Mouse (Mus musculus) natural killer cell, adult 2 months (primary cell): ENCODE data around the gene Gm13289.
A peak's percentile ranks its signal among the peaks of the same experiment; 100 is the strongest.
"Not testable (repeated sequence)": the region's sequence is repeated elsewhere in the genome, so short reads cannot be mapped to it uniquely, and the experiment has no call there.

Experiments
- DNase-seq, 2 experiments: peaks; one replicate each; pipeline ENCODE4 v3.0.0; 2022; ENCODE audit warnings: low spot score in 2 of 2

Gene Gm13289

DNA sequence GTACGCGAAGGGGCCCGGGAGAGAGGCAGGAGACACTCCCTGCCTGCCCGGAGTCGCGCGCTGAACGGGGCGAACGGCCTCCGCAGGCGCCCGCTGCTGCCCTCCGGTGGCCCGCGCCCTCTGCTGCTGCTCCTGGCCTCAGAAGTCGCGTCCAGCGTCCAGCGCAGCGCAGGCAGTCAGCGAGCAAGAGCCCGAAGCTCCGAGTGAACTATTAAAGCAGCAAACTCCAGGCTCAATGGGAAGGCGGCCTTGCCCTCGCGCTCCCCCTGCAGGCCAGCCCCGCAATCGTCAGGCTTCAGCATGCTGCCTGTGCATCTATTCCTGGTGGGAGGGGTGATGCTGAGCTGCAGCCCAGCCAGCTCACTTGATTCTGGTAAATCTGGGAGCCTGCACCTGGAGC, at the start of gene Gm13289:
Gene Gm13289, plus strand, starts transcription at position 301 of the 400 bp plus-strand sequence.
- not testable (repeated sequence) for DNase-seq

DNA sequence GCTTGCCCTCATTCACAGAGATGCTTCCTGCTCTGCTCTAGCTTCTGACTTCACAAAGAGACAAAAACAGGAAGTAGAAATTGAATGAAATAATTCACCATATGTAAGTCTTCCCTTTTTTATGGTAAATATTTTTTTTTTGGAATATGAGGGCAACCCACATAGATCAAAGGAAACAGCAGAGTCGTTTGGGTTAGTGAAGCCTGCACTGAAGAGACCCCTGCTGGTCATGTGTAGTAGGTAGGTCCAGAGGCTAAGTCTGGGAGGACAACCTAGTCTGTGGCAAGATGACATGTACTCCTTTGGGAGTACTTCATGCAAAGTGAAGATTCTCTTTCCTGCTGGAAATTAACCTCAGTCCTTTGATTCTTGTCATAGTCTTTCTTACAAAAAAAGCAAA, 49.4 kb upstream of the Gm13289 start:
- DNase-seq, result peak in 1 of 2 experiments; percentile 36

DNA sequence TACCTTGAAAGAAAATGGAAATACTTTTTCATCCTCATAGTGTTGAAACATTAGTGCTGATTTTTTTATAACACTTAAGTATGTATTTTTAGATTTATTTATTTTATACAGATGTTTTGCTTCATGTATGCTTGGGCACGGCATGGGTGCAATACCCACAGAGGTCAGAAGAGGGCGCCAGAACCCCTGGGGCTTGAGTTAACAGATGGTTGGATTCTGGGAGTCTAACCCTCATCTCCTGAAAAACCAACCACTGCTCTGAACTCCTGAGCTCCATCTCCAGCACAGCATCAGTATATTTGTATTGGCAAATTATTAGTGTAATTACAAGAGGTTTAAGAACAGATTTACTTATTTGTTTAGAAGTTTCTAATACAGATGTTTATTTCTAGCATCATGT, 38.2 kb upstream of the Gm13289 start:
- DNase-seq, result peak; percentile 60 to 68

DNA sequence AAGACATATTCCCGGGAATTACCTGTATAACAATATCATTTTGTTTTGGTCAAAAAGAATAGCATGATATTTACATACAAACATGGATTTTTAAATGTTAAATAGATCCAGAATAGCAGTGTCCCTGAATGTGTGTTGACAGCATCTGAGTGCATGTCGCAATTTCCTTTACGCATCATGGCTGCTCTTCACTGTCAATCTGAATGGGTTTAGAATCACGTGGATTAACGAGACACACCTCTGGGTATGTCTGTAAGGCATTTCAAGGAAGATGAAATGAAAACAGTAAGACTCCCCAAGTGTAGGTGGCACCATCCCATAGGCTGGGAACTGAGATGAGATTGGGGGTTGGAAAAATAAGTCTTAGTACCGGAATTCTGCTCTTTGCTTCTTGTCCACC, 37.7 kb upstream of the Gm13289 start:
- no peak for DNase-seq

DNA sequence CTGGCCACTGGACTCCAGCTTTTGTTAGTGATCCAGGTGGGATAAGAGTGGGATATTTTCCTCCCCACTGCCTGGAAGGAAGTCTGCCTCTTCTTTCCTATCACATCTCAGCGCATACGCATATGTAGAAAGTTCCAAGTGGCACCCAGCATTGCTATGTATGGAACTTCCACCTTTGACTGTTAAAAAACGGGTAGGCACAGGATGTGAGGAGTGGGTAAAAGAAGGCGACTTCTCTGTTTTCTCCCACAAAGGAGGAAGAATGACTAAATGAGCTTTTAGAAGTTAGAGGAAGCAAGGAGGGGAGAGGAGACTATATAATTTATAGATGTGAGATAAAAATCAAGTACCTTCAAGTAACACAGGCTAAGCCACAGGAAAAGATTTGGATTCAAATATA, 35.3 kb upstream of the Gm13289 start:
- DNase-seq, result no peak

DNA sequence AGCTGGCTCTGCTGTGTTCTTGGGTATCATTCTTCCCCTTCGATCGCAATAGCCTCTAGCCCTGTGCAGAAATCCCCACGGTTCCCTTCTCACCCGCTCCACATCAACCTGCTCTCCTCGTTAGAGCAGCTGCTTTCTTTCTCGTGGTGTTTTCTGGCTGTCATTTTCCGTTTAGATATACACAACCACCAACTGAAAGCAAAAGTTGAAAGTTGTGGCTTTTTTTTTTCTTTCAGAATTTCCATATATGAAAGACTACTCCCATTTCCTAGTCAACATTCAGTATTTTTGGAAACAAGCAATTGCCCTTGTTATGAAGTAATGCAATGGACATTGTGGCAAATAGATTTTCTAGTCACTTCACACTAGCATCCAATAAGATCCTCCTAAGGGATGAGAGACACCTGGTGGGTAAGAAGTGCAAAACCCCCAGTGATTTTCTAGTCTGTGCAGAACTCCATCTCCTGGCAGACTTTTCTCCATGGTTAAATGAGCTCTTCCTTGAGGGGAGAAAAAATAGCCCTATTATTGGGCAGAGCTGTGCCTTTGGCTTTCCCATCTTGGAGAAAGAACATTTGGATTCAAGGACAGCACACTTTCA, 33.9 kb upstream of the Gm13289 start:
- no peak for DNase-seq

DNA sequence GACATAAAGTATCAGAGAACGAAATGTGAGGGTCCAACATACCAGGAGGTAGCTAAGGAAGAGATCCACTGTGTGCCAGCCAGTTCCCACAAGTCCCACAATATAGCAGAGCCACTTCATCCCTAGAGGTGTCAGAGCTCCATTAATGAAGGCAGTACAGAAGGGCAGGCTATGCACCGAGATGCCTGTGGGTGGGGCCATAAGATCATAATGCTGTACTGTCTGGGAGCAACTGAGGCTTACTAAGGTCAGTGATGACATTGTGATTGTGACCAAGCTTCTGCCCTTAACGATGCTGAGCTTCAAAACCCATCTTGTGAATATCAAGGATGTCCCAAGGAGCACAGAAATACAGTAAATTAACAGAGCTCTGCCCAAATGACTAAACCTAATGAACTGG, 32.5 kb upstream of the Gm13289 start:
- no peak for DNase-seq

DNA sequence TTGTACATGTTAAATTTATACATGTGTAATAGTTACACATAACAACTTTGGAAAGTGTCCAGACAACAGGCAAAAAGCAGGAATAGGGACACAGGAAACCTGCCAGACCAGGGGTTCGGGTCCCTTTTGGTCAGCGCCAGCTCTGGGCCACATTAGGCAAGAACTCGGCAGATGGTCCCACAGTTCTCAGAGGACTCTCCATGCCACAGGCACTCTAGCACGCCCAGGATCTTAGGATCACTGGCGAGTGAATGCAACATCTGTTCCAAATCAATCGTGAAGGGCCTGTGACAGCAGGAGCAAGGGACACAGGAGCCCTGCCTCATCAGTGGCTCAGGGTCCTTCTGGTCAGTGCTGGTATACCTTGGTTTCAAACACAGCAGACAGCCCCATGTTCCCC, 26.8 kb upstream of the Gm13289 start:
- no peak for DNase-seq

DNA sequence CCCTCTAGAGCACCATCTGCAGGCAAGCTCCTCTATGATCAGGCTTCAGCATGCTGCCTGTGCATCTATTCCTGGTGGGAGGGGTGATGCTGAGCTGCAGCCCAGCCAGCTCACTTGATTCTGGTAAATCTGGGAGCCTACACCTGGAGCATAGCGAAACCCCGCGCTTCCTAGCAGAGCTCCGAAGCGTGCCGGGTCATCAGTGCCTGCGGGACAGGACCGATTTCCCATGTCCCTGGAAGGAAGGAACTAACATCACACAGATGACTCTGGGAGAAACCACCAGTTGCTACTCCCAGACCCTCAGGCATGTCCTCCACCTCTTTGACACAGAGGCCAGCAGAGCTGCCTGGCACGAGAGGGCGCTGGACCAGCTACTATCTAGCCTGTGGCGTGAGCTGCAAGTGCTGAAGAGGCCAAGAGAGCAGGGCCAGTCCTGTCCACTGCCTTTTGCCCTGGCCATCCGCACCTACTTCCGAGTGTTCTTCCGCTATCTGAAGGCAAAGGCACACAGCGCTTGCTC, 21.8 kb upstream of the Gm13289 start, which contains the start of gene Gm13271:
Gene Gm13271, plus strand, starts transcription at position 51 of the 523 bp plus-strand sequence.
- DNase-seq, result peak; percentile 54 to 55

DNA sequence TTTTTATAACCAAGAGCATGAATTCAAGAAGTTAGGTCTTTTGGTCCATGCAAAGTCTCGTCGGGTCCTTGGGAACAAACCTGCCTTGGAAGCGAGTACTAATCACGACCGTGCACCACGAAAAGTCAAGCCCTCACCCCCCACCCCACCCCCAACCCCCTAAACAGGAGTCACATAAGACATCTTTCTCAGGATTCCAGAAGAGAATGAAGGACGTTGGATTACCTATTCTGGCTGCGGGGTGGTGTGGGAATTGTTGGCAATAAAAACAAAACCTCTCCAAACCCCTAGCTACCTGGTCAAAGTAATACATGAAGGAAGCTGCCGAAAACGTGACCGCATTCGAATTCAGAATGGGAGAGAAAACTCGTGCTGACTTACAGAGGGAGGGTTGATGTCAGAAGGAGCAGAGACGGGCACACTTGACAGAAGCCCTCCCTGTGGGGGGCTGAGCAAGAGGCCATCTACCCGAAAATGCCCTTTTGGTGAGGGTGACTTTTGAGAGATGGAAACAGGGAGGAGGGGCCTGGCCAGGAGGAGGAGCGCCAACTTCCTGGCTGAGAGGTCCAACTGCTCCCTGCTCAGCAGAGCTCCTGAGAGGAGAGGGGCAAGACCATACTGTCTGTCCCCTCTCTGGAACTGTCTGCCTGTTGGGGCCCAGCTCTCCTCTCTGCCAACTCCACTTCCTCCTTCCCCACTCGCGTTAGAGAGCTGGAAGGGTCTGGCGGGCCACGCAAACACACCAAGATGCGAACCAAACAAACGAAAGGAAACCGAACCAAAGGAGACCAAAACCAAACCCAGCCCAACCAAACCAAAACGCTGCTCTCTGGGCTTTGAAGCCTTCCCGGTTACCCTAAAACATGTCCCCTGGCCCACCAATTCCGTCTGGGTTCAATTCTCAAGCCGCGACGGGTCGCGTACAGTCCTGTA, 19.9 kb upstream of the Gm13289 start:
- DNase-seq, result peak in 1 of 2 experiments; percentile 20

DNA sequence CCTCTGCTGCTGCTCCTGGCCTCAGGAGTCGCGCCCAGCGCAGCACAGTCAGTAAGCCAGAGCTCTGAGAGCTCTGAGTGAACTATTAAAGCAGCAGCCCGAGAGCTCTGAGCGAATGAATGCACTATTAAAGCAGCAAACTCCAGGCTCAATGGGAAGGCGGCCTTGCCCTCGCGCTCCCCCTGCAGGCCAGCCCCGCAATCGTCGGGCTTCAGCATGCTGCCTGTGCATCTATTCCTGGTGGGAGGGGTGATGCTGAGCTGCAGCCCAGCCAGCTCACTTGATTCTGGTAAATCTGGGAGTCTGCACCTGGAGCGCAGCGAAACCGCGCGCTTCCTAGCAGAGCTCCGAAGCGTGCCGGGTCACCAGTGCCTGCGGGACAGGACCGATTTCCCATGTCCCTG, 19.1 kb upstream of the Gm13289 start:
- DNase-seq, result peak; percentile 90 to 92

DNA sequence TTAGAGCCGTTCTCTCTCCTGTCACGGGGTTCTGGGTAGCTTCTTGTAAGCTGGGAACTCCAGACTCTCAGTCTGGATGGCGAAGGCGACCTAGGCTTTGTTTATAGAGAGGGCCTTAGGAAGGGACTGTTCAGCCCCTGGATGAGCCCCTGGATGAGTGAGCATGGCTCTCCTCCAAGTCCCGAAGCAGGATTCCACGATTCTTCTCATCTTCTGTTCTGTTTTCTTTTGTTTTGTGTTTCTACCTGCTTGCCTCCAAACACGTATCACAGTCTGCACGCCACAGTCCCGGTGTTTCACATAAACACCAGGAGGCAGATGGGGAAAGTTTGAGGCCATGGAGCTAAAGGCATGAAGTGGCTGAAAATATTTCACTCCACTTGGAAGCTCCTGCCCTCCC, 18.0 kb upstream of the Gm13289 start:
- not testable (repeated sequence) for DNase-seq

DNA sequence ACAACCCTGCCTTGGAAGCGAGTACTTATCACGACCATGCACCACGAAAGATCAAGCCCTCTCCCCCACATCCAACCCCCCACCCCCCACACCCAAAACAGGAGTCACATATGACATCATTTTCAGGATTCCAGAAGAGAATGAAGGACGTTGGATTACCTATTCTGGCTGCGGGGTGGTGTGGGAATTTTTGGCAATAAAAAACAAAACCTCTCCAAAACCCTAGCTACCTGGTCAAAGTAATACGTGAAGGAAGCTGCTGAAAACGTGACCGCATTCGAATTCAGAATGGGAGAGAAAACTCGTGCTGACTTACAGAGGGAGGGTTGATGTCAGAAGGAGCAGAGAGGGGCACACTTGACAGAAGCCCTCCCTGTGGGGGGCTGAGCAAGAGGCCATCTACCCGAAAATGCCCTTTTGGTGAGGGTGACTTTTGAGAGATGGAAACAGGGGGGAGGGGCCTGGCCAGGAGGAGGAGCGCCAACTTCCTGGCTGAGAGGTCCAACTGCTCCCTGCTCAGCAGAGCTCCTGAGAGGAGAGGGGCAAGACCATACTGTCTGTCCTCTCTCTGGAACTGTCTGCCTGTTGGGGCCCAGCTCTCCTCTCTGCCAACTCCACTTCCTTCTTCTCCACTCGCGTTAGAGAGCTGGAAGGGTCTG, 17.0 kb upstream of the Gm13289 start, which contains the start of gene Gm13283:
Gene Gm13283, plus strand, starts transcription at position 510 of the 659 bp plus-strand sequence.
- DNase-seq, result peak; percentile 22 to 25

DNA sequence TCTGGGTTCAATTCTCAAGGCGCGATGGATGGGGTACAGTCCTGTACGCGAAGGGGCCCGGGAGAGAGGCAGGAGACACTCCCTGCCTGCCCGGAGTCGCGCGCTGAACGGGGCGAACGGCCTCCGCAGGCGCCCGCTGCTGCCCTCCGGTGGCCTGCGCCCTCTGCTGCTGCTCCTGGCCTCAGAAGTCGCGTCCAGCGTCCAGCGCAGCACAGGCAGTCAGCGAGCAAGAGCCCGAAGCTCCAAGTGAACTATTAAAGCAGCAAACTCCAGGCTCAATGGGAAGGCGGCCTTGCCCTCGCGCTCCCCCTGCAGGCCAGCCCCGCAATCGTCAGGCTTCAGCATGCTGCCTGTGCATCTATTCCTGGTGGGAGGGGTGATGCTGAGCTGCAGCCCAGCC, 16.3 kb upstream of the Gm13289 start:
- DNase-seq, result peak; percentile 63 to 64

DNA sequence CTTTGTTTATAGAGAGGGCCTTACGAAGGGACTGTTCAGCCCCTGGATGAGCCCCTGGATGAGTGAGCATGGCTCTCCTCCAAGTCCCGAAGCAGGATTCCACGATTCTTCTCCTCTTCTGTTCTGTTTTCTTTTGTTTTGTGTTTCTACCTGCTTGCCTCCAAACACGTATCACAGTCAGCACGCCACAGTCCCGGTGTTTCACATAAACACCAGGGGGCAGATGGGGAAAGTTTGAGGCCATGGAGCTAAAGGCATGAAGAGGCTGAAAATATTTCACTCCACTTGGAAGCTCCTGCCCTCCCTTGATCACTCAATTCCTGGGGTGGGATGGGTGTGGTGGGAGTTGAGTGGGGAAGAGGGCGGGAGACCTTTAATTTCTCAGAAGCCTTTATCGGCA, 14.9 kb upstream of the Gm13289 start:
- peak; percentile 57 to 74 for DNase-seq

DNA sequence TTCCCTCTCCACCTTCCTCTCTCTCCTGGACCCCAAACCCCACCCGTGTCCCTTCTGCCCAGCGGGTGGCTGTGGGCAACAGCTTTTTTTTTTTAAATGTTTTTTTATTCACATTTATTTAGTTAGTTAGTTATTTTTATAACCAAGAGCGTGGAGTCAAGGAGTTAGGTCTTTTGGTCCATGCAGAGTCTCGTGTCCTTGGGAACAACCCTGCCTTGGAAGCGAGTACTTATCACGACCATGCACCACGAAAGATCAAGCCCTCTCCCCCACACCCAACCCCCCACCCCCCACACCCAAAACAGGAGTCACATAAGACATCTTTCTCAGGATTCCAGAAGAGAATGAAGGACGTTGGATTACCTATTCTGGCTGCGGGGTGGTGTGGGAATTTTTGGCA, 14.4 kb upstream of the Gm13289 start:
- DNase-seq, result not testable (repeated sequence)

DNA sequence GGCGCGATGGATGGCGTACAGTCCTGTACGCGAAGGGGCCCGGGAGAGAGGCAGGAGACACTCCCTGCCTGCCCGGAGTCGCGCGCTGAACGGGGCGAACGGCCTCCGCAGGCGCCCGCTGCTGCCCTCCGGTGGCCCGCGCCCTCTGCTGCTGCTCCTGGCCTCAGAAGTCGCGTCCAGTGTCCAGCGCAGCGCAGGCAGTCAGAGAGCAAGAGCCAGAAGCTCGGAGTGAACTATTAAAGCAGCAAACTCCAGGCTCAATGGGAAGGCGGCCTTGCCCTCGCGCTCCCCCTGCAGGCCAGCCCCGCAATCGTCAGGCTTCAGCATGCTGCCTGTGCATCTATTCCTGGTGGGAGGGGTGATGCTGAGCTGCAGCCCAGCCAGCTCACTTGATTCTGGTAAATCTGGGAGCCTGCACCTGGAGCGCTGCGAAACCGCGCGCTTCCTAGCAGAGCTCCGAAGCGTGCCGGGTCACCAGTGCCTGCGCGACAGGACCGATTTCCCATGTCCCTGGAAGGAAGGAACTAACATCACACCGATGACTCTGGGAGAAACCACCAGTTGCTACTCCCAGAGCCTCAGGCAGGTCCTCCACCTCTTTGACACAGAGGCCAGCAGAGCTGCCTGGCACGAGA, 13.2 kb upstream of the Gm13289 start:
- DNase-seq, result peak; percentile 47 to 52

DNA sequence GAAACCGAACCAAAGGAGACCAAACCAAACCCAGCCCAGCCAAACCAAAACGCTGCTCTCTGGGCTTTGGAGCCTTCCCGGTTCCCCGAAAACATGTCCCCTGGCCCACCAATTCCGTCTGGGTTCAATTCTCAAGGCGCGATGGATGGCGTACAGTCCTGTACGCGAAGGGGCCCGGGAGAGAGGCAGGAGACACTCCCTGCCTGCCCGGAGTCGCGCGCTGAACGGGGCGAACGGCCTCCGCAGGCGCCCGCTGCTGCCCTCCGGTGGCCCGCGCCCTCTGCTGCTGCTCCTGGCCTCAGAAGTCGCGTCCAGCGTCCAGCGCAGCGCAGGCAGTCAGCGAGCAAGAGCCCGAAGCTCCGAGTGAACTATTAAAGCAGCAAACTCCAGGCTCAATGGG, 3.2 kb upstream of the Gm13289 start, which contains the start of gene Gm13290:
Gene Gm13290, plus strand, starts transcription at position 301 of the 400 bp plus-strand sequence.
- DNase-seq, result not testable (repeated sequence)

DNA sequence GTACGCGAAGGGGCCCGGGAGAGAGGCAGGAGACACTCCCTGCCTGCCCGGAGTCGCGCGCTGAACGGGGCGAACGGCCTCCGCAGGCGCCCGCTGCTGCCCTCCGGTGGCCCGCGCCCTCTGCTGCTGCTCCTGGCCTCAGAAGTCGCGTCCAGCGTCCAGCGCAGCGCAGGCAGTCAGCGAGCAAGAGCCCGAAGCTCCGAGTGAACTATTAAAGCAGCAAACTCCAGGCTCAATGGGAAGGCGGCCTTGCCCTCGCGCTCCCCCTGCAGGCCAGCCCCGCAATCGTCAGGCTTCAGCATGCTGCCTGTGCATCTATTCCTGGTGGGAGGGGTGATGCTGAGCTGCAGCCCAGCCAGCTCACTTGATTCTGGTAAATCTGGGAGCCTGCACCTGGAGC, 2.8 kb downstream of the Gm13289 start, which contains the start of gene Gm13272:
Gene Gm13272, plus strand, starts transcription at position 301 of the 400 bp plus-strand sequence.
- DNase-seq, result not testable (repeated sequence)

DNA sequence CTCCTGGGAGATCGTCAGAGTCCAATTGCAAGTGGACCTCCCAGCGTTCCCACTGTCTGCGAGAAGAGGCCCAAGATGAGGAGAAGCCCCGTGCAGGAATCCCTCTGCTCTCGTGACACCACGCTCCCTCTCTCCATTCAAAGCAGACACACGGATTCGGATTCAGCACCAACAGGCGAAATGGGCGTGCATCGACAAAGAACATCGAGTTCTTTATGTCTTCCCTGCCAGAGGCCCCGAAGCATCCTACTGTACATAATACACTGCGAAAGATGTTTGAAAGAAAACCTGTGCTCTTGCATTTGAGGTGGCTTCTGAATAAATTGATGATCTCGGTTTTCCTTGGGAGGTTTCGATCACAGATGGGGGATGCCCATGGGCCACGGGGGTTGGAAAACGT, 3.6 kb downstream of the Gm13289 start:
- not testable (repeated sequence) for DNase-seq

DNA sequence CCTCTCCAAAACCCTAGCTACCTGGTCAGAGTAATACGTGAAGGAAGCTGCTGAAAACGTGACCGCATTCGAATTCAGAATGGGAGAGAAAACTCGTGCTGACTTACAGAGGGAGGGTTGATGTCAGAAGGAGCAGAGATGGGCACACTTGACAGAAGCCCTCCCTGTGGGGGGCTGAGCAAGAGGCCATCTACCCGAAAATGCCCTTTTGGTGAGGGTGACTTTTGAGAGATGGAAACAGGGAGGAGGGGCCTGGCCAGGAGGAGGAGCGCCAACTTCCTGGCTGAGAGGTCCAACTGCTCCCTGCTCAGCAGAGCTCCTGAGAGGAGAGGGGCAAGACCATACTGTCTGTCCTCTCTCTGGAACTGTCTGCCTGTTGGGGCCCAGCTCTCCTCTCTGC, 5.1 kb downstream of the Gm13289 start, which contains the start of gene Ifnz:
Gene Ifnz, plus strand, starts transcription at position 301 of the 400 bp plus-strand sequence.
- DNase-seq, result not testable (repeated sequence)
